Mouse (Mus musculus) embryo, embryonic 10.5 days (tissue): ENCODE measurements around the gene Gpr89.

Experiments
- DNase-seq: peaks from one replicate; pipeline ENCODE4 v3.0.0-alpha.2; 2015; ENCODE audit warnings: low spot score

Gpr89 gene

GRCm38 (mm10) chr3:96823701-96824100 is 81.4 kb downstream of the Gpr89 start:
- DNase-seq: no peak

GRCm38 (mm10) chr3:96821581-96821980 is 83.6 kb downstream of the Gpr89 start:
- no peak for DNase-seq

GRCm38 (mm10) chr3:96820116-96820915 is 84.8 kb downstream of the Gpr89 start:
- DNase-seq: no peak
